In genomic region chr1:142688828-142689227, GRCm38 (mm10) we compare ENCODE assay signal across 16 mouse cellular contexts.
"Had no signal": no experiment of that assay in that cellular context is flagged by ENCODE, and none has a peak within 500 bp of the region (broad histone marks: within the 10 kb centered on the region; RNA-seq: fewer than 3 reads in every experiment).

No protein-coding gene starts in this region.

- ATAC-seq: liver, postnatal 0 days; lung, postnatal 0 days; midbrain, embryonic 16.5 days had no signal

- DNase-seq: liver, embryonic 13.5 days; liver, postnatal 0 days; lung, adult 2 months; lung, postnatal 14 days; lung, postnatal 4 days; midbrain, embryonic 14.5 days; retina, postnatal 1 day; right cerebral cortex, adult 18-20 months; right cerebral cortex, postnatal 25 days; right cerebral cortex, postnatal 4 days; spleen, adult 18-20 months; thymus, adult 18-20 months; thymus, postnatal 14 days; thymus, postnatal 36 days had no signal
